Mouse (Mus musculus): ENCODE measurements around the gene Flg. TPM values are rescaled to one million over a fixed set of nuclear protein-coding genes. Genes with fewer than 3 reads are reported as not detected.

Flg gene
- polyA plus RNA-seq, 1 experiment from 2014 or later: not detected

Other genes starting within 250 kb of the Flg start
- not detected in 2 replicates for gene Gm4858, start 204.7 kb upstream of the Flg start, polyA plus RNA-seq (2016; fragmentation: Nextera tagmentation; extraction: Ambion mirVana)
- gene Crnn, start 128.7 kb upstream of the Flg start, polyA plus RNA-seq (2016; fragmentation: Nextera tagmentation; extraction: Ambion mirVana): not detected in 2 replicates
- gene Flg2, start 76.2 kb upstream of the Flg start, polyA plus RNA-seq (2016; fragmentation: Nextera tagmentation; extraction: Ambion mirVana): not detected in 2 replicates
- gene Hrnr, start 46.2 kb downstream of the Flg start, polyA plus RNA-seq (2016; fragmentation: Nextera tagmentation; extraction: Ambion mirVana): not detected in 2 replicates
- gene Rptn, start 120.2 kb downstream of the Flg start, polyA plus RNA-seq (2016; fragmentation: Nextera tagmentation; extraction: Ambion mirVana): not detected in 2 replicates
- 0.58 and 0.71 TPM in 2 replicates for gene Tchh, start 168.8 kb downstream of the Flg start, polyA plus RNA-seq (2016; fragmentation: Nextera tagmentation; extraction: Ambion mirVana)
- not detected in 2 replicates for gene Tchhl1, start 195.2 kb downstream of the Flg start, polyA plus RNA-seq (2016; fragmentation: Nextera tagmentation; extraction: Ambion mirVana)
- 600 and 664 TPM in 2 replicates for gene S100a11, start 247.0 kb downstream of the Flg start, polyA plus RNA-seq (2016; fragmentation: Nextera tagmentation; extraction: Ambion mirVana)